Mouse (Mus musculus): ENCODE measurements around the gene Tes3-ps. TPM values are rescaled to one million over a fixed set of nuclear protein-coding genes. Genes with fewer than 3 reads are reported as not detected.

Gene Tes3-ps
- polyA plus RNA-seq (2014; fragmentation: Nextera tagmentation; extraction: Ambion mirVana): 1.2 and 1.7 TPM in 2 replicates

- H3K4me1 ChIP-seq (replicated peaks; ENCODE audit: control insufficient read depth, insufficient read depth, low read length): no peaks in the 10 kb centered on the region
- ATAC-seq (replicated peaks; ENCODE audit: low FRiP score): no peak
- no peak within 1 kb of the TSS for H3K9ac ChIP-seq (ENCODE audit: low read depth, low read length)
- DNase-seq (ENCODE audit: low spot score): no peak
- 61% methylated on average over 6 of the region's 6 CpGs for WGBS
- no peaks in the 10 kb centered on the region for H3K27me3 ChIP-seq (replicated peaks; ENCODE audit: control insufficient read depth, insufficient read depth, low read length)
- H3K36me3 ChIP-seq (ENCODE audit: control insufficient read depth, insufficient read depth, low read length): no peaks in the 10 kb centered on the region
- H3K4me3 ChIP-seq (ENCODE audit: low read depth, low read length): no peak within 1 kb of the TSS
- no peak within 1 kb of the TSS for H3K4me2 ChIP-seq
- H3K9me3 ChIP-seq (ENCODE audit: control insufficient read depth, low read length): no peaks in the 10 kb centered on the region
- H3K27ac ChIP-seq (ENCODE audit: low read depth, low read length): no peak within 1 kb of the TSS
Measured at GRCm38 (mm10) chr13:49492376-49493368, at the start of gene Tes3-ps. TSS of gene Tes3-ps (plus strand) at chr13:49493318.

GRCm38 (mm10) chr13:49444451-49444850 is 48.7 kb upstream of the Tes3-ps start:
- H3K27ac ChIP-seq (ENCODE audit: low read depth, low read length): no peak overlapping the region
- H3K4me1 ChIP-seq (replicated peaks; ENCODE audit: control insufficient read depth, insufficient read depth, low read length): no peaks in the 10 kb centered on the region
- ATAC-seq (replicated peaks; ENCODE audit: low FRiP score) (no peak), DNase-seq (ENCODE audit: low spot score) (no peak)
- no peaks in the 10 kb centered on the region for H3K27me3 ChIP-seq (replicated peaks; ENCODE audit: control insufficient read depth, insufficient read depth, low read length)
- no peak overlapping the region for H3K4me2 ChIP-seq
- H3K9me3 ChIP-seq (ENCODE audit: control insufficient read depth, low read length): no peaks in the 10 kb centered on the region
- WGBS: 95% methylated on average over 6 of the region's 6 CpGs
- no peak overlapping the region for H3K9ac ChIP-seq (ENCODE audit: low read depth, low read length)
- no peak overlapping the region for H3K4me3 ChIP-seq (ENCODE audit: low read depth, low read length)
- H3K36me3 ChIP-seq (ENCODE audit: control insufficient read depth, insufficient read depth, low read length): peaks cover 26% of the 10 kb centered on the region

GRCm38 (mm10) chr13:49449318-49449749 is 43.8 kb upstream of the Tes3-ps start:
- ATAC-seq (replicated peaks; ENCODE audit: low FRiP score) (peak; percentile 64), DNase-seq (ENCODE audit: low spot score) (peak; percentile 62)
- no peaks in the 10 kb centered on the region for H3K4me1 ChIP-seq (replicated peaks; ENCODE audit: control insufficient read depth, insufficient read depth, low read length)
- no peaks in the 10 kb centered on the region for H3K27me3 ChIP-seq (replicated peaks; ENCODE audit: control insufficient read depth, insufficient read depth, low read length)
- no peak overlapping the region for H3K4me3 ChIP-seq (ENCODE audit: low read depth, low read length)
- H3K36me3 ChIP-seq (ENCODE audit: control insufficient read depth, insufficient read depth, low read length): peaks cover 13% of the 10 kb centered on the region
- H3K4me2 ChIP-seq: no peak overlapping the region
- H3K9me3 ChIP-seq (ENCODE audit: control insufficient read depth, low read length): no peaks in the 10 kb centered on the region
- no peak overlapping the region for H3K27ac ChIP-seq (ENCODE audit: low read depth, low read length)
- no peak overlapping the region for H3K9ac ChIP-seq (ENCODE audit: low read depth, low read length)
- 47% methylated on average over 5 of the region's 5 CpGs for WGBS

GRCm38 (mm10) chr13:49460276-49460675 is 32.8 kb upstream of the Tes3-ps start:
- 85% methylated on average over 4 of the region's 4 CpGs for WGBS
- Histone ChIP-seq H3K27ac (ENCODE audit: low read depth, low read length) (no peak overlapping the region), H3K4me2 (no peak overlapping the region), H3K36me3 (ENCODE audit: control insufficient read depth, insufficient read depth, low read length) (peaks cover 11% of the 10 kb centered on the region), H3K9me3 (ENCODE audit: control insufficient read depth, low read length) (no peaks in the 10 kb centered on the region), H3K4me1 (replicated peaks; ENCODE audit: control insufficient read depth, insufficient read depth, low read length) (no peaks in the 10 kb centered on the region), H3K4me3 (ENCODE audit: low read depth, low read length) (no peak overlapping the region), H3K27me3 (replicated peaks; ENCODE audit: control insufficient read depth, insufficient read depth, low read length) (no peaks in the 10 kb centered on the region), H3K9ac (ENCODE audit: low read depth, low read length) (no peak overlapping the region)
- no peak for ATAC-seq (replicated peaks; ENCODE audit: low FRiP score)
- no peak for DNase-seq (ENCODE audit: low spot score)

GRCm38 (mm10) chr13:49460692-49461414 is 32.3 kb upstream of the Tes3-ps start:
- no peaks in the 10 kb centered on the region for H3K9me3 ChIP-seq (ENCODE audit: control insufficient read depth, low read length)
- DNase-seq (ENCODE audit: low spot score) (no peak), ATAC-seq (replicated peaks; ENCODE audit: low FRiP score) (no peak)
- no peaks in the 10 kb centered on the region for H3K4me1 ChIP-seq (replicated peaks; ENCODE audit: control insufficient read depth, insufficient read depth, low read length)
- no peaks in the 10 kb centered on the region for H3K27me3 ChIP-seq (replicated peaks; ENCODE audit: control insufficient read depth, insufficient read depth, low read length)
- peaks cover 11% of the 10 kb centered on the region for H3K36me3 ChIP-seq (ENCODE audit: control insufficient read depth, insufficient read depth, low read length)
- H3K4me2 ChIP-seq: no peak overlapping the region
- no peak overlapping the region for H3K27ac ChIP-seq (ENCODE audit: low read depth, low read length)
- H3K4me3 ChIP-seq (ENCODE audit: low read depth, low read length): no peak overlapping the region
- no peak overlapping the region for H3K9ac ChIP-seq (ENCODE audit: low read depth, low read length)
- WGBS: 84% methylated on average over 5 of the region's 5 CpGs

- 89% methylated on average over 15 of the region's 15 CpGs for WGBS
- no peak for ATAC-seq (replicated peaks; ENCODE audit: low FRiP score)
- Histone ChIP-seq H3K4me1 (replicated peaks; ENCODE audit: control insufficient read depth, insufficient read depth, low read length) (no peaks in the 10 kb centered on the region), H3K27ac (ENCODE audit: low read depth, low read length) (no peak overlapping the region), H3K36me3 (ENCODE audit: control insufficient read depth, insufficient read depth, low read length) (peaks cover 11% of the 10 kb centered on the region), H3K4me3 (ENCODE audit: low read depth, low read length) (no peak overlapping the region), H3K9me3 (ENCODE audit: control insufficient read depth, low read length) (no peaks in the 10 kb centered on the region), H3K4me2 (no peak overlapping the region), H3K27me3 (replicated peaks; ENCODE audit: control insufficient read depth, insufficient read depth, low read length) (no peaks in the 10 kb centered on the region), H3K9ac (ENCODE audit: low read depth, low read length) (no peak overlapping the region)
- DNase-seq (ENCODE audit: low spot score): no peak
Measured at GRCm38 (mm10) chr13:49461458-49462132, 31.5 kb upstream of the Tes3-ps start.

GRCm38 (mm10) chr13:49462921-49463320 is 30.2 kb upstream of the Tes3-ps start:
- WGBS: 96% methylated on average over 2 of the region's 2 CpGs
- DNase-seq (ENCODE audit: low spot score): no peak
- H3K27ac ChIP-seq (ENCODE audit: low read depth, low read length): no peak overlapping the region
- no peak overlapping the region for H3K9ac ChIP-seq (ENCODE audit: low read depth, low read length)
- no peaks in the 10 kb centered on the region for H3K9me3 ChIP-seq (ENCODE audit: control insufficient read depth, low read length)
- ATAC-seq (replicated peaks; ENCODE audit: low FRiP score): no peak
- no peaks in the 10 kb centered on the region for H3K4me1 ChIP-seq (replicated peaks; ENCODE audit: control insufficient read depth, insufficient read depth, low read length)
- H3K27me3 ChIP-seq (replicated peaks; ENCODE audit: control insufficient read depth, insufficient read depth, low read length): no peaks in the 10 kb centered on the region
- H3K4me2 ChIP-seq: no peak overlapping the region
- H3K4me3 ChIP-seq (ENCODE audit: low read depth, low read length): no peak overlapping the region
- H3K36me3 ChIP-seq (ENCODE audit: control insufficient read depth, insufficient read depth, low read length): peaks cover 11% of the 10 kb centered on the region

GRCm38 (mm10) chr13:49465875-49466274 is 27.2 kb upstream of the Tes3-ps start:
- ATAC-seq (replicated peaks; ENCODE audit: low FRiP score): peak; percentile 54; the same call in 1 of the 2 replicates
- H3K27me3 ChIP-seq (replicated peaks; ENCODE audit: control insufficient read depth, insufficient read depth, low read length): no peaks in the 10 kb centered on the region
- WGBS: 75% methylated on average over 4 of the region's 4 CpGs
- no peaks in the 10 kb centered on the region for H3K9me3 ChIP-seq (ENCODE audit: control insufficient read depth, low read length)
- no peak overlapping the region for H3K4me3 ChIP-seq (ENCODE audit: low read depth, low read length)
- no peak overlapping the region for H3K4me2 ChIP-seq
- H3K36me3 ChIP-seq (ENCODE audit: control insufficient read depth, insufficient read depth, low read length): peaks cover 11% of the 10 kb centered on the region
- no peak overlapping the region for H3K9ac ChIP-seq (ENCODE audit: low read depth, low read length)
- no peak overlapping the region for H3K27ac ChIP-seq (ENCODE audit: low read depth, low read length)
- DNase-seq (ENCODE audit: low spot score): no peak
- H3K4me1 ChIP-seq (replicated peaks; ENCODE audit: control insufficient read depth, insufficient read depth, low read length): no peaks in the 10 kb centered on the region
